14 mouse cellular contexts compared by ENCODE assay signal in genomic region chr5:125253917-125254316, GRCm38 (mm10).
DNase-seq lines count a peak whose midpoint lies in the region; ATAC-seq lines count a peak whose summit lies in the region.
"Had no signal": no experiment of that assay in that cellular context is flagged by ENCODE, and none has a peak within 500 bp of the region (broad histone marks: within the 10 kb centered on the region; RNA-seq: fewer than 3 reads in every experiment).

No protein-coding gene starts in this region.

- ATAC-seq in frontal cortex, adult (ENCODE audit: low TSS enrichment) = peak; percentile 64; the same call in 1 of the 2 replicates
- no peak for ATAC-seq in erythroblast, adult 5-6 weeks (replicated peaks; ENCODE audit: low FRiP score, poor library complexity, severe bottlenecking)
- ATAC-seq: forebrain, postnatal 0 days; Patski had no signal

- DNase-seq in frontal cortex, postnatal 10 days (ENCODE audit: low spot score in 2 of 2) = no peak
- peak; percentile 46 for DNase-seq in kidney, postnatal 14 days
- no peak for DNase-seq in kidney, adult 8-10 months
- DNase-seq in brain, adult 2 months (ENCODE audit: low read depth, low spot score) = peak; percentile 81
- DNase-seq in skeletal muscle tissue, adult 2 months (ENCODE audit: low read depth, low spot score) = peak; percentile 60
- no peak for DNase-seq in right cerebral cortex, postnatal 14 days
- DNase-seq: cerebellum, postnatal 36 days; forebrain, postnatal 0 days; heart, postnatal 4 days; lung, adult 18-20 months; thymus, postnatal 14 days had no signal

Comparison
In these comparisons a context has a peak if more than half of its experiments do, and no peak if none do; other contexts are left out.
1. DNase-seq: peak in kidney, postnatal 14 days (single experiment), brain, adult 2 months (single experiment) and skeletal muscle tissue, adult 2 months (single experiment); none in frontal cortex, postnatal 10 days (0 of 2), kidney, adult 8-10 months (0 of 2) and right cerebral cortex, postnatal 14 days (single experiment).